Mouse (Mus musculus) E14TG2a.4 (cell line): ENCODE measurements around the gene Pop5.

Source experiments
- H3K27me3 ChIP-seq: 2 replicates; pipeline ENCODE4 v1.6.1; 2014; ENCODE audit warnings: low read length, control low read depth; ENCODE audit not compliant: insufficient read depth
- H3K36me3 ChIP-seq: 2 replicates; pipeline ENCODE4 v1.6.1; 2014; ENCODE audit warnings: low read length, control low read depth; ENCODE audit not compliant: insufficient read depth
- H3K4me1 ChIP-seq: replicated peaks from 2 replicates; pipeline ENCODE4 v1.6.1; 2014; ENCODE audit warnings: low read depth, low read length, control low read depth
- H3K4me3 ChIP-seq: replicated peaks from 2 replicates; pipeline ENCODE4 v1.5.1; 2014; ENCODE audit warnings: mild to moderate bottlenecking, low read length
- H3K9me3 ChIP-seq: 2 replicates; pipeline ENCODE4 v1.6.1; 2014; ENCODE audit warnings: low read length, control low read depth
- CTCF ChIP-seq: conservative IDR thresholded peaks from 2 replicates; pipeline ENCODE4 v1.5.1; 2014; ENCODE audit warnings: low read length
- NANOG ChIP-seq: IDR thresholded peaks from 2 replicates; pipeline ENCODE4 v1.6.1; 2014; ENCODE audit warnings: borderline replicate concordance, low read length, mixed read lengths
- POU5F1 ChIP-seq: IDR thresholded peaks from 2 replicates; pipeline ENCODE4 v1.6.1; 2014; ENCODE audit warnings: low read length, borderline replicate concordance

Gene Pop5

GRCm38 (mm10) chr5:115274771-115275170 is 39.1 kb downstream of the Pop5 start:
- H3K4me3 ChIP-seq = no peak overlapping the region
- H3K36me3 ChIP-seq = peaks cover 16% of the 10 kb centered on the region
- H3K9me3 ChIP-seq = no peaks in the 10 kb centered on the region
- H3K27me3 ChIP-seq = no peaks in the 10 kb centered on the region
- peaks cover 60% of the 10 kb centered on the region for H3K4me1 ChIP-seq
- no peak for TF ChIP-seq CTCF
- no peak for TF ChIP-seq POU5F1
- no peak for TF ChIP-seq NANOG

GRCm38 (mm10) chr5:115275998-115276397 is 40.4 kb downstream of the Pop5 start:
- H3K9me3 ChIP-seq = no peaks in the 10 kb centered on the region
- H3K27me3 ChIP-seq = no peaks in the 10 kb centered on the region
- TF ChIP-seq CTCF (peak; percentile 92), NANOG (no peak), POU5F1 (no peak)
- peaks cover 4% of the 10 kb centered on the region; the same call in 1 of the 2 replicates for H3K36me3 ChIP-seq
- H3K4me3 ChIP-seq = no peak overlapping the region
- peaks cover 54% of the 10 kb centered on the region for H3K4me1 ChIP-seq

GRCm38 (mm10) chr5:115278053-115278452 is 42.4 kb downstream of the Pop5 start:
- Histone ChIP-seq H3K4me3 (no peak overlapping the region), H3K4me1 (peaks cover 46% of the 10 kb centered on the region), H3K9me3 (no peaks in the 10 kb centered on the region), H3K27me3 (no peaks in the 10 kb centered on the region), H3K36me3 (peaks cover 7% of the 10 kb centered on the region)
- no peak for TF ChIP-seq CTCF
- no peak for TF ChIP-seq NANOG
- no peak for TF ChIP-seq POU5F1

GRCm38 (mm10) chr5:115278785-115279184 is 43.1 kb downstream of the Pop5 start:
- Histone ChIP-seq H3K27me3 (no peaks in the 10 kb centered on the region), H3K4me1 (peaks cover 40% of the 10 kb centered on the region), H3K36me3 (peaks cover 14% of the 10 kb centered on the region), H3K4me3 (no peak overlapping the region), H3K9me3 (no peaks in the 10 kb centered on the region)
- TF ChIP-seq CTCF = no peak
- TF ChIP-seq NANOG = no peak
- no peak for TF ChIP-seq POU5F1

- Histone ChIP-seq H3K27me3 (no peaks in the 10 kb centered on the region), H3K9me3 (no peaks in the 10 kb centered on the region), H3K36me3 (peaks cover 20% of the 10 kb centered on the region), H3K4me3 (peak within 1 kb of the TSS; percentile 99), H3K4me1 (peaks cover 34% of the 10 kb centered on the region)
- no peak for TF ChIP-seq NANOG
- no peak for TF ChIP-seq POU5F1
These were observed 43.8 kb downstream of the Pop5 start, which contains the start of gene Coq5 for GRCm38 (mm10) chr5:115279226-115280049. Coq5 (plus strand) TSS chr5:115279666.

- TF ChIP-seq POU5F1 (no peak), NANOG (no peak), CTCF (no peak)
- Histone ChIP-seq H3K27me3 (no peaks in the 10 kb centered on the region), H3K4me3 (peak overlapping the region; percentile 99), H3K36me3 (peaks cover 26% of the 10 kb centered on the region), H3K4me1 (peaks cover 26% of the 10 kb centered on the region), H3K9me3 (no peaks in the 10 kb centered on the region)
These were observed 44.5 kb downstream of the Pop5 start for GRCm38 (mm10) chr5:115280050-115280687.

- TF ChIP-seq POU5F1 (no peak), NANOG (no peak), CTCF (no peak)
These were observed 49.1 kb downstream of the Pop5 start for GRCm38 (mm10) chr5:115284735-115285134.

GRCm38 (mm10) chr5:115294173-115294572 is 58.5 kb downstream of the Pop5 start:
- TF ChIP-seq NANOG (no peak), CTCF (peak; percentile 63), POU5F1 (no peak)
- no peak overlapping the region for H3K4me3 ChIP-seq

More at GRCm38 (mm10) chr5:115284735-115285134, 49.1 kb downstream of the Pop5 start:
- H3K4me3 ChIP-seq = no peak overlapping the region
- peaks cover 64% of the 10 kb centered on the region for H3K36me3 ChIP-seq
- no peaks in the 10 kb centered on the region for H3K27me3 ChIP-seq
- H3K9me3 ChIP-seq = no peaks in the 10 kb centered on the region
- peaks cover 18% of the 10 kb centered on the region for H3K4me1 ChIP-seq

More at GRCm38 (mm10) chr5:115294173-115294572, 58.5 kb downstream of the Pop5 start:
- H3K9me3 ChIP-seq = no peaks in the 10 kb centered on the region
- H3K36me3 ChIP-seq = peaks cover 98% of the 10 kb centered on the region
- H3K4me1 ChIP-seq = peaks cover 50% of the 10 kb centered on the region
- H3K27me3 ChIP-seq = no peaks in the 10 kb centered on the region
